Mouse (Mus musculus) lung, postnatal 36 days (tissue): ENCODE results near the gene Galnt10.

Source experiments
- DNase-seq: peaks from one replicate; pipeline ENCODE4 v3.0.0; 2022; ENCODE audit warnings: mixed read lengths

The Galnt10 gene

GRCm38 (mm10) chr11:57644245-57645017, 811 bp upstream of the Galnt10 start:
- DNase-seq: peak; percentile 60

- no peak for DNase-seq
Measured at GRCm38 (mm10) chr11:57645847-57646246, 605 bp downstream of the Galnt10 start.

GRCm38 (mm10) chr11:57646416-57646815, 1.2 kb downstream of the Galnt10 start:
- DNase-seq: no peak

- DNase-seq: no peak
Measured at GRCm38 (mm10) chr11:57646940-57647339, 1.7 kb downstream of the Galnt10 start.

GRCm38 (mm10) chr11:57647446-57647845, 2.2 kb downstream of the Galnt10 start:
- no peak for DNase-seq

- no peak for DNase-seq
Measured at GRCm38 (mm10) chr11:57648196-57648800, 3.1 kb downstream of the Galnt10 start.

GRCm38 (mm10) chr11:57649269-57649668, 4.0 kb downstream of the Galnt10 start:
- DNase-seq: no peak

GRCm38 (mm10) chr11:57649671-57650070, 4.4 kb downstream of the Galnt10 start:
- no peak for DNase-seq

- DNase-seq: no peak
Measured at GRCm38 (mm10) chr11:57650867-57651266, 5.6 kb downstream of the Galnt10 start.

- no peak for DNase-seq
Measured at GRCm38 (mm10) chr11:57651281-57651810, 6.1 kb downstream of the Galnt10 start.

- no peak for DNase-seq
Measured at GRCm38 (mm10) chr11:57652206-57652922, 7.1 kb downstream of the Galnt10 start.

GRCm38 (mm10) chr11:57652923-57653660, 7.8 kb downstream of the Galnt10 start:
- DNase-seq: no peak

GRCm38 (mm10) chr11:57653796-57654195, 8.6 kb downstream of the Galnt10 start:
- no peak for DNase-seq

- no peak for DNase-seq
Measured at GRCm38 (mm10) chr11:57654386-57654785, 9.1 kb downstream of the Galnt10 start.

- peak; percentile 18 for DNase-seq
Measured at GRCm38 (mm10) chr11:57654977-57655397, 9.7 kb downstream of the Galnt10 start.

- no peak for DNase-seq
Measured at GRCm38 (mm10) chr11:57655669-57656325, 10.6 kb downstream of the Galnt10 start.

GRCm38 (mm10) chr11:57656602-57657275, 11.5 kb downstream of the Galnt10 start:
- no peak for DNase-seq

- no peak for DNase-seq
Measured at GRCm38 (mm10) chr11:57657370-57658072, 12.3 kb downstream of the Galnt10 start.

- DNase-seq: no peak
Measured at GRCm38 (mm10) chr11:57658214-57658613, 13.0 kb downstream of the Galnt10 start.

- no peak for DNase-seq
Measured at GRCm38 (mm10) chr11:57658751-57659150, 13.5 kb downstream of the Galnt10 start.

- no peak for DNase-seq
Measured at GRCm38 (mm10) chr11:57660156-57660555, 14.9 kb downstream of the Galnt10 start.
